Mouse (Mus musculus) adrenal gland, adult 8-10 months (tissue): ENCODE measurements at regions not wholly inside any gene's neighbourhood (a gene's known extent, or its start where the extent isn't known, plus 50 kb on each side); places are given as distances from the start of the nearest gene placed in this dataset.

Source experiments
- DNase-seq: peaks from one replicate; pipeline ENCODE4 v3.0.0; 2022

GRCm38 (mm10) chr9:76896347-76896746 lies 149.2 kb downstream of the Tinag start:
- no peak for DNase-seq

GRCm38 (mm10) chr9:76881830-76882229 lies 163.8 kb downstream of the Tinag start:
- no peak for DNase-seq

GRCm38 (mm10) chr9:76876020-76876419 lies 169.6 kb downstream of the Tinag start:
- no peak for DNase-seq

GRCm38 (mm10) chr9:76872418-76872817 lies 173.2 kb downstream of the Tinag start:
- DNase-seq = no peak

GRCm38 (mm10) chr9:76869635-76870034 lies 176.0 kb downstream of the Tinag start:
- DNase-seq = no peak

GRCm38 (mm10) chr9:76868633-76869032 lies 177.0 kb downstream of the Tinag start:
- no peak for DNase-seq

GRCm38 (mm10) chr9:76822173-76822572 lies 223.4 kb downstream of the Tinag start:
- DNase-seq = no peak

GRCm38 (mm10) chr9:76794951-76795350 lies 228.0 kb upstream of the Fam83b start:
- no peak for DNase-seq

- DNase-seq = peak; percentile 63
Observed at GRCm38 (mm10) chr9:76788654-76789053, 221.7 kb upstream of the Fam83b start.
